Mouse (Mus musculus): ENCODE results near the gene Commd3. TPM values are rescaled to one million over a fixed set of nuclear protein-coding genes. Genes with fewer than 3 reads are reported as not detected.

Gene Commd3
- polyA plus RNA-seq, 1 experiment from 2014 or later, result 235 TPM

DNA sequence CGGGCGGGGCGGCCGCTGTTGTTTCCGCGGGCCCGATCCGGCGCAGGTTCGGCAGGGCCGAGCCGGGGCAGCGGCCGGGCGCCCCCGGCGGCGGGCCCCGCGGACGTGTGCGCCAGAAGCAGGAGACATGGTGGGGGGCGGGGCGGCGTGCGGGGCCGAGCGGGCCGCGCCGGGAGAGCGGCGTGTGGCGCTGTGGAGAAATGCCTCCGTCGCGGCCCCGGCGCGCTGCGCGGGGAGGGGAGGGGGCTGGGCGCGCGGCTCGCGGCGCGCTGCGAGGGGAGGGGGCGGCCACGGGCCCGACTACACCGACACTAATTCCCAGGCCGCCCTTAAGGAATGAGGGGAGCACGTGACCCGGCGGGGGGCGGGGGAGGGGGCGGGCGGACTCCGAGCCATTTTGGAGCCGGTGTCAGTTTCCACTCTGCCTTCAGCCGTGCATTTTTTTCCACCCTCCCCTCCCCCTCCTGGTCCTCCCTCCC is 4.3 kb downstream of the Commd3 start:
- Histone ChIP-seq H3K27me3 (replicated peaks) (0 out of 2 replicates have a peak, but pooled peaks cover 3% of the 10 kb centered on the region), H3K36me3 (no peaks in the 10 kb centered on the region)
- 0% methylated on average over 23 of the region's 64 CpGs for WGBS

DNA sequence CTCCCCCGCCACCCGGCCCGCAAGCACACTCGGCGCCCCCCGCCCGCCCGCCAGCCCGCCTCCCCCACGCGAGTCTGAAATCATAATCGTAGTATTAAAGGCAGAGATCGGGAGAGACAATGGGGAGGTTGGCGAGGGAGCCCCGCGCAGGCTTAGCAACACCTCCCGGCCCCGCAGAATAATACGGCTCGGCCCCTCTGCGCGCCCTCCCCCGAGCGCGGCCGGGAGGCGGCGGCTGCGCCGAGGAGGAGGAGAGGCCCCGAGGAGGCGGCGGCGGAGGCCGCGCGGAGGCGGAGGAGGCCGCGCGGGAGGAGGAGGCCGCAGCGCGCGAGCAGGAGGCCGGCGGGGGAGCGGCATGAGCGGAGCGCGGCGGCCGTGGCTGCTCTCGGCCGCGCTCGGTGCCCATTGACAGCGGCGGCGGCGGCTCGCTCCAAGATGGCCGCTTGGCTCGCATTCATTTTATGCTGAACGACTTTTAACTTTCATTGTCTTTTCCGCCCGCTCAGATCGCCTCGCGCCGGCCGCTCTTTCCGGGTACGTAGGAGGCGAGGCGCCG is 4.8 kb downstream of the Commd3 start, which contains the start of gene Bmi1:
Gene Bmi1 (plus strand): TSS at position 83 of the 556 bp plus-strand sequence.
- Histone ChIP-seq H3K4me2 (replicated peaks) (peak within 1 kb of the TSS; percentile 85), H3K36me3 (no peaks in the 10 kb centered on the region), H3K9ac (peak within 1 kb of the TSS; percentile 89), H3K9me3 (no peaks in the 10 kb centered on the region), H3K4me1 (replicated peaks) (peaks cover 16% of the 10 kb centered on the region), H3K27me3 (replicated peaks) (0 out of 2 replicates have a peak, but pooled peaks cover 3% of the 10 kb centered on the region), H3K27ac (peak within 1 kb of the TSS; percentile 94), H3K4me3 (replicated peaks) (peak within 1 kb of the TSS; percentile 78)
- WGBS, result under 1% methylated on average over 43 of the region's 77 CpGs
- ATAC-seq, result peak; percentile 74

More for the DNA sequence above, 4.3 kb downstream of the Commd3 start:
- peak overlapping the region; percentile 94 for H3K27ac ChIP-seq
- H3K9ac ChIP-seq, result peak overlapping the region; percentile 89
- peak; percentile 90 for ATAC-seq
- H3K4me2 ChIP-seq (replicated peaks), result peak overlapping the region; percentile 85
- peaks cover 16% of the 10 kb centered on the region for H3K4me1 ChIP-seq (replicated peaks)
- H3K9me3 ChIP-seq, result no peaks in the 10 kb centered on the region
- H3K4me3 ChIP-seq (replicated peaks), result peak overlapping the region; percentile 78

DNA sequence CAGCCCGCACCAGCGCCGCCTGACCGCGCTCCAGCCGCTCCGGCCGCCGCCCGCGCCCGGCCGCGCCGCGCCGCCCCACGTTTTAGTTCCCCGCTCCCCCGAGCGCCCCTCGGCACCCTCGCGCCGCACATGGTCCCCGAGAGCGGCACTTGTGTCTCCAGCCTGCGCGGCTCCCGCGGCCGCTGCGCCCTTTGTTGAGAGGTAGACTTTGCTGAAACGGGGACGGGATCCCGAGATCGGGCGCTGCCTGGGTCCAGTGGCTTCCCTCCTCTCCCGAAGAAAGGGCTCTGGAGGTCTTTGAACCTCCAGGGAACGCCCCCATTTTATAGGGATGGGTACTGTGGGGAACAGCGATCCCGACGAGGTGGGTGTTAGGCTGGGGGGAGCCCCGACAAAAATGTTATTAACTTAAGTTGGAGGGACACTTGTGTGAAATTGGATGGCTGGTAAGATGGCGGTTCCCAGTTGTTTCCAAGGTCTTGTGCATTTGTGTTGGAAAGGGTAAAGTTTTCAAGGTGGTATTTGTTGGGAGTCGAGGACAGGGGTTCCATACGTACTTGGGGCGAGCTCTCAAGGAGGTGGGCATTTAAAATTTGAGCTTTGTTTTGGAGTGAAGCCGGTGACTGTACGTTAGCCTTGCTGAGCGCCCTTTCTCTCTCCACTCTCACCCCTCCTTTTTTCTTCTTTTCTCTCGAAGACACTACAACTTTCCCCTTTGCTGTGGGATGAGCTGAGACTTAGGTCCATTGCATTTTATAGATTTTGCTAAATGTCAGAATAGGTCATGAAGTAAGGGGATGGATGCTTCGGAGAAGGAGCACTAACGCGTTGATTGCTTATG is 5.7 kb downstream of the Commd3 start:
- H3K9ac ChIP-seq, result peak overlapping the region; percentile 89
- under 1% methylated on average over 47 of the region's 55 CpGs for WGBS
- H3K4me2 ChIP-seq (replicated peaks), result peak overlapping the region; percentile 85
- H3K4me1 ChIP-seq (replicated peaks), result peaks cover 16% of the 10 kb centered on the region
- 0 out of 2 replicates have a peak, but pooled peaks cover 3% of the 10 kb centered on the region for H3K27me3 ChIP-seq (replicated peaks)
- peak; percentile 9 for ATAC-seq
- no peaks in the 10 kb centered on the region for H3K9me3 ChIP-seq
- no peaks in the 10 kb centered on the region for H3K36me3 ChIP-seq
- peak overlapping the region; percentile 78 for H3K4me3 ChIP-seq (replicated peaks)
- H3K27ac ChIP-seq, result no peak overlapping the region

GRCm38 (mm10) chr2:18679701-18680100 is 7.5 kb downstream of the Commd3 start:
- H3K36me3 ChIP-seq, result no peaks in the 10 kb centered on the region; the same call in none of the 2 replicates
- no peak overlapping the region for H3K9ac ChIP-seq
- H3K4me1 ChIP-seq (replicated peaks), result peaks cover 16% of the 10 kb centered on the region
- no peak overlapping the region for H3K27ac ChIP-seq
- no peak overlapping the region for H3K4me3 ChIP-seq (replicated peaks)
- H3K4me2 ChIP-seq (replicated peaks), result no peak overlapping the region
- ATAC-seq, result no peak
- no peaks in the 10 kb centered on the region for H3K9me3 ChIP-seq
- 0 out of 2 replicates have a peak, but pooled peaks cover 3% of the 10 kb centered on the region for H3K27me3 ChIP-seq (replicated peaks)
- WGBS, result 66% methylated on average over 2 of the region's 2 CpGs

- 6% methylated on average over 4 of the region's 4 CpGs for WGBS
- Histone ChIP-seq H3K27me3 (replicated peaks) (0 out of 2 replicates have a peak, but pooled peaks cover 3% of the 10 kb centered on the region), H3K4me3 (replicated peaks) (peak overlapping the region; percentile 27), H3K9ac (no peak overlapping the region), H3K4me1 (replicated peaks) (peaks cover 16% of the 10 kb centered on the region), H3K36me3 (no peaks in the 10 kb centered on the region; the same call in none of the 2 replicates), H3K4me2 (replicated peaks) (peak overlapping the region; percentile 66), H3K9me3 (no peaks in the 10 kb centered on the region), H3K27ac (no peak overlapping the region)
- no peak for ATAC-seq
Measured at GRCm38 (mm10) chr2:18680501-18680900, 8.3 kb downstream of the Commd3 start.

- ATAC-seq, result no peak
- Histone ChIP-seq H3K27ac (no peak overlapping the region), H3K9ac (no peak overlapping the region), H3K4me1 (replicated peaks) (peaks cover 16% of the 10 kb centered on the region), H3K9me3 (no peaks in the 10 kb centered on the region), H3K4me2 (replicated peaks) (peak overlapping the region; percentile 66), H3K4me3 (replicated peaks) (peak overlapping the region; percentile 27), H3K27me3 (replicated peaks) (0 out of 2 replicates have a peak, but pooled peaks cover 3% of the 10 kb centered on the region), H3K36me3 (no peaks in the 10 kb centered on the region; the same call in none of the 2 replicates)
- 12% methylated on average over 22 of the region's 29 CpGs for whole genome bisulfite sequencing
Measured at GRCm38 (mm10) chr2:18680961-18681360, 8.8 kb downstream of the Commd3 start.

GRCm38 (mm10) chr2:18684062-18684461 is 11.9 kb downstream of the Commd3 start:
- 75% methylated on average over 5 of the region's 5 CpGs for WGBS

DNA sequence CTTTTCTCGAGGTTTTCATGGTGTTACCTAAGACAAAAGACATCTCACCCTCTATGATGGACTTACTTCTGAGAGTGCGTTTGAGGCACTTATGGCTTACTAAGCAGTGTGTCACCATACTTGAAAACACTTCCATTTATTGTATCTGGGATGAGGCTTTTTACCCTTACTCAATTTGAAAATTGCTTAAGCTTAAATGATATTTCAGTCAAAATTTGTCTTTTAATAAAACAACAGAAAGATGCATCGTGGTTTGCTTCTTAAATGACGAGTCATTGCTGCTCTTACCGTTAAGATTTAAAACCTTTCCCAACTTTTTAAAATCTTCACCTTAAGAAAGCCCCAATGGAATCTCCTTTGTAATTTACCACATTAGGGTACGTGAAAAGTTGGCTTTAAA is 14.2 kb downstream of the Commd3 start:
- Histone ChIP-seq H3K9me3 (no peaks in the 10 kb centered on the region), H3K36me3 (no peaks in the 10 kb centered on the region; the same call in none of the 2 replicates), H3K27me3 (replicated peaks) (peaks cover 37% of the 10 kb centered on the region), H3K27ac (no peak overlapping the region), H3K4me3 (replicated peaks) (no peak overlapping the region), H3K4me1 (replicated peaks) (peaks cover 21% of the 10 kb centered on the region), H3K4me2 (replicated peaks) (no peak overlapping the region), H3K9ac (no peak overlapping the region)
- no peak for ATAC-seq
- 71% methylated on average over 6 of the region's 6 CpGs for WGBS

More at GRCm38 (mm10) chr2:18684062-18684461, 11.9 kb downstream of the Commd3 start:
- Histone ChIP-seq H3K27me3 (replicated peaks) (peaks cover 22% of the 10 kb centered on the region), H3K36me3 (no peaks in the 10 kb centered on the region; the same call in none of the 2 replicates), H3K27ac (no peak overlapping the region), H3K9me3 (no peaks in the 10 kb centered on the region), H3K4me2 (replicated peaks) (no peak overlapping the region), H3K9ac (no peak overlapping the region), H3K4me1 (replicated peaks) (peaks cover 17% of the 10 kb centered on the region), H3K4me3 (replicated peaks) (no peak overlapping the region)
- ATAC-seq, result no peak

- peaks cover 38% of the 10 kb centered on the region for H3K27me3 ChIP-seq (replicated peaks)
- 57% methylated on average over 8 of the region's 8 CpGs for WGBS
- peaks cover 21% of the 10 kb centered on the region for H3K4me1 ChIP-seq (replicated peaks)
- H3K27ac ChIP-seq, result no peak overlapping the region
- no peaks in the 10 kb centered on the region; the same call in none of the 2 replicates for H3K36me3 ChIP-seq
- H3K9ac ChIP-seq, result no peak overlapping the region
- H3K4me3 ChIP-seq (replicated peaks), result no peak overlapping the region
- no peaks in the 10 kb centered on the region for H3K9me3 ChIP-seq
- ATAC-seq, result no peak
- no peak overlapping the region for H3K4me2 ChIP-seq (replicated peaks)
Measured at GRCm38 (mm10) chr2:18686826-18687519, 14.8 kb downstream of the Commd3 start.

GRCm38 (mm10) chr2:18687671-18688170 is 15.5 kb downstream of the Commd3 start:
- H3K27me3 ChIP-seq (replicated peaks), result peaks cover 44% of the 10 kb centered on the region
- no peak for ATAC-seq
- 12% methylated on average over 9 of the region's 9 CpGs for WGBS

GRCm38 (mm10) chr2:18688286-18688685 is 16.1 kb downstream of the Commd3 start:
- 7% methylated on average over 6 of the region's 6 CpGs for WGBS
- no peak for ATAC-seq
- Histone ChIP-seq H3K27me3 (replicated peaks) (peaks cover 48% of the 10 kb centered on the region), H3K27ac (no peak overlapping the region), H3K9ac (no peak overlapping the region), H3K4me3 (replicated peaks) (peak overlapping the region; percentile 47; the same call in 1 of the 2 replicates), H3K4me2 (replicated peaks) (peak overlapping the region; percentile 92), H3K9me3 (no peaks in the 10 kb centered on the region), H3K4me1 (replicated peaks) (peaks cover 21% of the 10 kb centered on the region), H3K36me3 (no peaks in the 10 kb centered on the region; the same call in none of the 2 replicates)

More at GRCm38 (mm10) chr2:18687671-18688170, 15.5 kb downstream of the Commd3 start:
- Histone ChIP-seq H3K4me3 (replicated peaks) (no peak overlapping the region), H3K9ac (no peak overlapping the region), H3K4me1 (replicated peaks) (peaks cover 21% of the 10 kb centered on the region), H3K36me3 (no peaks in the 10 kb centered on the region; the same call in none of the 2 replicates), H3K9me3 (no peaks in the 10 kb centered on the region), H3K4me2 (replicated peaks) (no peak overlapping the region), H3K27ac (no peak overlapping the region)
